Mouse (Mus musculus) spleen, postnatal 4 days (tissue): ENCODE results near the gene Anp32a.
A peak's percentile ranks its signal among the peaks of the same experiment; 100 is the strongest.

Experiments used
- DNase-seq, 2 experiments: peaks; one replicate each; pipeline ENCODE4 v3.0.0; 2022; ENCODE audit warnings: low spot score in 2 of 2

Anp32a gene

GRCm38 (mm10) chr9:62407357-62408146, 66.5 kb downstream of the Anp32a start:
- DNase-seq = no peak

GRCm38 (mm10) chr9:62418742-62419141, 77.6 kb downstream of the Anp32a start:
- DNase-seq = no peak

- no peak for DNase-seq
These were observed 79.3 kb downstream of the Anp32a start for GRCm38 (mm10) chr9:62420261-62420917.

GRCm38 (mm10) chr9:62421027-62421426, 79.9 kb downstream of the Anp32a start:
- peak; percentile 70 to 78 for DNase-seq

- no peak for DNase-seq
These were observed 80.8 kb downstream of the Anp32a start for GRCm38 (mm10) chr9:62421911-62422310.

GRCm38 (mm10) chr9:62422926-62423325, 81.8 kb downstream of the Anp32a start:
- DNase-seq = no peak

- no peak for DNase-seq
These were observed 82.8 kb downstream of the Anp32a start for GRCm38 (mm10) chr9:62423871-62424270.

- no peak for DNase-seq
These were observed 84.2 kb downstream of the Anp32a start for GRCm38 (mm10) chr9:62425265-62425664.

GRCm38 (mm10) chr9:62426021-62426420, 84.9 kb downstream of the Anp32a start:
- no peak for DNase-seq

GRCm38 (mm10) chr9:62426531-62426930, 85.4 kb downstream of the Anp32a start:
- DNase-seq = no peak

GRCm38 (mm10) chr9:62427010-62427409, 85.9 kb downstream of the Anp32a start:
- DNase-seq = no peak
